Mouse (Mus musculus): ENCODE data around the gene Arap1.

The Arap1 gene

DNA sequence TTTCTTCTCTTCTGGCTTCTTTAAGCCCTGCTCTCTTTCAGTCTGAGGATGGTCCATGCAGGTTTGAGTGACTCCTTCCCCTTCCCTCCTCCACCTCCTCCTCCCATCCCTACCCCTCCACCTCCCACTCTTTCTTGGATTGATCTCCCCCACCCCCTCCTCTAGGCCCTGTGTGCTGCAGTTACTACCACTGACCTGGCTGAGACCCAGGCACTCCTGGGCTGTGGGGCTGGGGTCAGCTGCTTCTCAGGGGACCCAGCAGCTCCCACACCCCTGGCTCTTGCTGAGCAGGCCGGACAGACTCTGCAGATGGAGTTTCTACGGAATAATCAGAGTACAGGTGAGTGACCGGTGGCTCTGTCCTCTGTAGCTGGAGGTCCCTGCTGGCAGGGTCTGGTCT is 46.7 kb downstream of the Arap1 start:
- Histone ChIP-seq H3K4me3 (replicated peaks; ENCODE audit: low read length) (peak overlapping the region; percentile 59), H3K27me3 (ENCODE audit: insufficient read depth, low read length) (no peaks in the 10 kb centered on the region), H3K4me1 (replicated peaks; ENCODE audit: low read depth, low read length) (peaks cover 55% of the 10 kb centered on the region), H3K36me3 (ENCODE audit: insufficient read depth, low read length) (peaks cover 64% of the 10 kb centered on the region), H3K9me3 (ENCODE audit: low read length) (peaks cover 15% of the 10 kb centered on the region)
- TF ChIP-seq NANOG (IDR thresholded peaks at IDR 0.05; ENCODE audit: borderline replicate concordance, low read length) (no peak), POU5F1 (IDR thresholded peaks at IDR 0.05; ENCODE audit: borderline replicate concordance, low read length) (no peak), CTCF (conservative IDR thresholded peaks at IDR 0.05; ENCODE audit: low read length) (no peak)

DNA sequence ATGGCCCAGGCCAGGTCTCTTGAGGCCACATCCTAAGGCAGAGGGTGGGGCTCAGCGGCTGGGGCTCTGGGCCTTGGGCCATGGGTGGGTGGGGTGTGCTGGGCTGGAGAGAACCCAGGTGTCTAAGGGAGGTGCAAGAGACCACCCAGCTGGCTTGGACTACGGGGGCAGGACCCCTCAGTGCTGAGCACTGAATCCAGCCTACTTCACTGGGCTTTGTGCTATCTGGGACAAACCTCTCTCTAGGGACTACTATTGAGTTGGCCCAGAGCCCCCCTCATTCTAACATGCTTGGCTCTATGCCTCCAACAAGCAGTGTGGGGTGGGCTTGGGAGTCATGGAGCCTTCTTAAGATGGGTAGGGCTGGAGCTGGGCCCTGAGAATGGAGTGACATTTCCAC is 47.6 kb downstream of the Arap1 start:
- no peaks in the 10 kb centered on the region for H3K27me3 ChIP-seq (ENCODE audit: insufficient read depth, low read length)
- peaks cover 55% of the 10 kb centered on the region for H3K4me1 ChIP-seq (replicated peaks; ENCODE audit: low read depth, low read length)
- H3K9me3 ChIP-seq (ENCODE audit: low read length), result peaks cover 15% of the 10 kb centered on the region
- peaks cover 63% of the 10 kb centered on the region for H3K36me3 ChIP-seq (ENCODE audit: insufficient read depth, low read length)
- no peak overlapping the region; the same call in 1 of the 2 replicates for H3K4me3 ChIP-seq (replicated peaks; ENCODE audit: low read length)
- TF ChIP-seq NANOG (IDR thresholded peaks at IDR 0.05; ENCODE audit: borderline replicate concordance, low read length) (no peak), POU5F1 (IDR thresholded peaks at IDR 0.05; ENCODE audit: borderline replicate concordance, low read length) (no peak), CTCF (conservative IDR thresholded peaks at IDR 0.05; ENCODE audit: low read length) (no peak)

DNA sequence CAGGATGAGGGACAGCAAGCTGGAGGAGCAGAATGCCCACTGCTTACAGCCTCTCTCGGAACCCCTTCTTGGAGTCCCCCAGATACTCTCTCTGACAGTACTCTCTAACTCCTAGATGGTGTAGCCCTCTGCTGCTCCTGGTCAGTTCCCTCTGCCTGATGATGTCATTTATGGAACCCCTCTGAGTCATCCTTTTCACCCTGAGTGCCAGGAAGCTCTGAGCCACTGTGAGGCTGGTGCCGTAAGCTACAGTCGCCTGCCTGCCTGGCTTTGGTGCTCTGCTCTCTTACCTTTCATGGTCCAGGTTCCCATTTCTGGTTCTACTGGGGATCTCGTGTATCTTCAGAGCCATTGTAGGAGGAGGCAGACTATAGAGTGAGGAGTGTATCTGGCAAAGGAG is 49.3 kb downstream of the Arap1 start:
- H3K27me3 ChIP-seq (ENCODE audit: insufficient read depth, low read length), result no peaks in the 10 kb centered on the region
- H3K4me1 ChIP-seq (replicated peaks; ENCODE audit: low read depth, low read length), result peaks cover 44% of the 10 kb centered on the region
- peaks cover 15% of the 10 kb centered on the region for H3K9me3 ChIP-seq (ENCODE audit: low read length)
- H3K4me3 ChIP-seq (replicated peaks; ENCODE audit: low read length), result no peak overlapping the region
- TF ChIP-seq POU5F1 (IDR thresholded peaks at IDR 0.05; ENCODE audit: borderline replicate concordance, low read length), result no peak
- TF ChIP-seq NANOG (IDR thresholded peaks at IDR 0.05; ENCODE audit: borderline replicate concordance, low read length), result no peak
- TF ChIP-seq CTCF (conservative IDR thresholded peaks at IDR 0.05; ENCODE audit: low read length), result no peak
- peaks cover 72% of the 10 kb centered on the region for H3K36me3 ChIP-seq (ENCODE audit: insufficient read depth, low read length)

- H3K9me3 ChIP-seq (ENCODE audit: low read length), result peaks cover 15% of the 10 kb centered on the region
- H3K36me3 ChIP-seq (ENCODE audit: insufficient read depth, low read length), result peaks cover 93% of the 10 kb centered on the region
- H3K27me3 ChIP-seq (ENCODE audit: insufficient read depth, low read length), result no peaks in the 10 kb centered on the region
- peaks cover under 1% of the 10 kb centered on the region for H3K4me1 ChIP-seq (replicated peaks; ENCODE audit: low read depth, low read length)
- TF ChIP-seq CTCF (conservative IDR thresholded peaks at IDR 0.05; ENCODE audit: low read length), result no peak
- H3K4me3 ChIP-seq (replicated peaks; ENCODE audit: low read length), result no peak overlapping the region
These were observed 53.6 kb downstream of the Arap1 start for GRCm38 (mm10) chr7:101401510-101401909.

GRCm38 (mm10) chr7:101403831-101404230 is 56.0 kb downstream of the Arap1 start:
- H3K36me3 ChIP-seq (ENCODE audit: insufficient read depth, low read length), result peaks cover 90% of the 10 kb centered on the region
- H3K9me3 ChIP-seq (ENCODE audit: low read length), result no peaks in the 10 kb centered on the region
- H3K27me3 ChIP-seq (ENCODE audit: insufficient read depth, low read length), result no peaks in the 10 kb centered on the region
- H3K4me1 ChIP-seq (replicated peaks; ENCODE audit: low read depth, low read length), result no peaks in the 10 kb centered on the region
- H3K4me3 ChIP-seq (replicated peaks; ENCODE audit: low read length), result no peak overlapping the region
- TF ChIP-seq POU5F1 (IDR thresholded peaks at IDR 0.05; ENCODE audit: borderline replicate concordance, low read length) (no peak), CTCF (conservative IDR thresholded peaks at IDR 0.05; ENCODE audit: low read length) (no peak), NANOG (IDR thresholded peaks at IDR 0.05; ENCODE audit: borderline replicate concordance, low read length) (no peak)

DNA sequence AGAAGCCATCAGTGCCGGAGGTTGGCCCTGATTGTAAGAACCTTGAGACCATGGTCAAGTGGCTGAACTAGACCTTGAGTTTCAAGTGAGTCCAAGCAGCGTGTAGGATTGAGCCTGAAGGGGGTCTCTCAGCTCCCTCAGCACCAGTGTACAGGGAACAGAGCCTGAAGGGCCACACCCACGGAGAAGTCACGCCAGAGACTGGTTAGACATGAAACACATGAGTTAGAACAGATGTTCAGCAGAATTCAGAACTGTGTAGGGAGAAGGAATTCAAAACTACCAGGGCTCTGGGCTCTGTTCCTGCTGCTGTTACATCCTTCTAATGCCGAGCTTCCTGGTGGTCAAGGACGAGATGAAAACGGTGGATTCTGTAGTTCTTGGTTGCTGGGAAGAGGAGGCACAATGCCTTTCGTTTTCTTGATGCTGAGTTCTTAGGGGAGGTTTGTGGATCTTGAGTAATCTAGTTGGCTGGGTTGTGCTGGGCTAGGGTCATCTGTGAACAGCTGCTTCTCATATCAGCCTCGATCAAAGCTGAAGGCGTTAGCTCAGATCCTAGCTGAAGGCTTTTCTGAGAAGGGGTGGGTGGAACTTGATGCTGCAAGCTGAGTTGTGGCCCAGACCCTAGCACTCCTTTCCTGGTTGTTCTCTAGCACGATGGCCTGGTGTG is 62.5 kb downstream of the Arap1 start, which contains the start of gene Gm45837:
TSS of gene Gm45837 (plus strand) at position 620 of the 670 bp plus-strand sequence.
- peaks cover 25% of the 10 kb centered on the region for H3K4me1 ChIP-seq (replicated peaks; ENCODE audit: low read depth, low read length)
- H3K27me3 ChIP-seq (ENCODE audit: insufficient read depth, low read length), result no peaks in the 10 kb centered on the region
- no peak for TF ChIP-seq POU5F1 (IDR thresholded peaks at IDR 0.05; ENCODE audit: borderline replicate concordance, low read length)
- TF ChIP-seq CTCF (conservative IDR thresholded peaks at IDR 0.05; ENCODE audit: low read length), result no peak
- H3K4me3 ChIP-seq (replicated peaks; ENCODE audit: low read length), result no peak within 1 kb of the TSS
- no peaks in the 10 kb centered on the region for H3K9me3 ChIP-seq (ENCODE audit: low read length)
- peaks cover 66% of the 10 kb centered on the region for H3K36me3 ChIP-seq (ENCODE audit: insufficient read depth, low read length)

- peaks cover 35% of the 10 kb centered on the region for H3K4me1 ChIP-seq (replicated peaks; ENCODE audit: low read depth, low read length)
- H3K4me3 ChIP-seq (replicated peaks; ENCODE audit: low read length), result no peak overlapping the region
- H3K36me3 ChIP-seq (ENCODE audit: insufficient read depth, low read length), result peaks cover 49% of the 10 kb centered on the region
- TF ChIP-seq NANOG (IDR thresholded peaks at IDR 0.05; ENCODE audit: borderline replicate concordance, low read length) (no peak), CTCF (conservative IDR thresholded peaks at IDR 0.05; ENCODE audit: low read length) (peak; percentile 99), POU5F1 (IDR thresholded peaks at IDR 0.05; ENCODE audit: borderline replicate concordance, low read length) (no peak)
- H3K9me3 ChIP-seq (ENCODE audit: low read length), result no peaks in the 10 kb centered on the region
- peaks cover 13% of the 10 kb centered on the region for H3K27me3 ChIP-seq (ENCODE audit: insufficient read depth, low read length)
These were observed 64.9 kb downstream of the Arap1 start for GRCm38 (mm10) chr7:101412796-101413195.

- TF ChIP-seq CTCF (conservative IDR thresholded peaks at IDR 0.05; ENCODE audit: low read length) (no peak), NANOG (IDR thresholded peaks at IDR 0.05; ENCODE audit: borderline replicate concordance, low read length) (no peak), POU5F1 (IDR thresholded peaks at IDR 0.05; ENCODE audit: borderline replicate concordance, low read length) (no peak)
- no peak overlapping the region for H3K4me3 ChIP-seq (replicated peaks; ENCODE audit: low read length)
- H3K4me1 ChIP-seq (replicated peaks; ENCODE audit: low read depth, low read length), result peaks cover 41% of the 10 kb centered on the region
- H3K9me3 ChIP-seq (ENCODE audit: low read length), result no peaks in the 10 kb centered on the region
- peaks cover 35% of the 10 kb centered on the region for H3K36me3 ChIP-seq (ENCODE audit: insufficient read depth, low read length)
- H3K27me3 ChIP-seq (ENCODE audit: insufficient read depth, low read length), result peaks cover 22% of the 10 kb centered on the region
These were observed 66.3 kb downstream of the Arap1 start for GRCm38 (mm10) chr7:101414209-101414608.
